Mouse (Mus musculus) ES-E14 (cell line): ENCODE results near the gene Spdye4c.

Source experiments
- CHD2 ChIP-seq: IDR thresholded peaks from 2 replicates; pipeline ENCODE4 v1.6.1; 2014; ENCODE audit warnings: mild to moderate bottlenecking, low read depth, low read length, inconsistent platforms
- HCFC1 ChIP-seq: IDR thresholded peaks from 2 replicates; pipeline ENCODE4 v1.6.1; 2012; ENCODE audit warnings: low read length, inconsistent platforms, borderline replicate concordance; ENCODE audit not compliant: insufficient read depth
- MAFK ChIP-seq: IDR thresholded peaks from 2 replicates; pipeline ENCODE4 v1.6.1; 2014; ENCODE audit warnings: mild to moderate bottlenecking, low read depth, low read length, inconsistent platforms; ENCODE audit not compliant: insufficient read depth
- ZC3H11A ChIP-seq: IDR thresholded peaks from 2 replicates; pipeline ENCODE4 v1.6.1; 2012; ENCODE audit warnings: low read depth, mild to moderate bottlenecking, inconsistent platforms, low read length, borderline replicate concordance
- ZNF384 ChIP-seq: IDR thresholded peaks from 2 replicates; pipeline ENCODE4 v1.6.1; 2012; ENCODE audit warnings: low read depth, low read length, inconsistent platforms

DNA sequence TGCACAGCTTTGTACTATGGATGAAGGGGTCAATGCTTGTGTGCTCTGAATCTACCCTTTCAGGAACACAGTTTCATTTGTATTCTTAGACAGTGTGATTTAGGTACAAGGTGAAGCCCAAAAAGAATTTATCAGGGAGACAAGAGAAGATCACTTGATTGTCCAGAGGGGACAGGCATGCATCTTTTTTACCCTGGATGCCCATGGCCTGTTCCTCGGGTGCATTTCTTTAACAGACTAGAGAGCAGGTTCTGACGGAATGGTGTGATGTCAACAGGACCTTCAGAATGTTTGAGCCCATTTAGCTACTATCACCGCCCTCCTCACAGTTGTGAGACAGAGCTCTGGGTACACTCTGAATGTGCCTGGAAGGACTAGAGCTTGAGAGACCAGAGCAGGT, at the start of gene Spdye4c:
- TF ChIP-seq MAFK (no peak), CHD2 (no peak), ZC3H11A (no peak), HCFC1 (no peak), ZNF384 (no peak)
